Mouse (Mus musculus): ENCODE data around the gene Gnpat.

Gnpat gene

DNA sequence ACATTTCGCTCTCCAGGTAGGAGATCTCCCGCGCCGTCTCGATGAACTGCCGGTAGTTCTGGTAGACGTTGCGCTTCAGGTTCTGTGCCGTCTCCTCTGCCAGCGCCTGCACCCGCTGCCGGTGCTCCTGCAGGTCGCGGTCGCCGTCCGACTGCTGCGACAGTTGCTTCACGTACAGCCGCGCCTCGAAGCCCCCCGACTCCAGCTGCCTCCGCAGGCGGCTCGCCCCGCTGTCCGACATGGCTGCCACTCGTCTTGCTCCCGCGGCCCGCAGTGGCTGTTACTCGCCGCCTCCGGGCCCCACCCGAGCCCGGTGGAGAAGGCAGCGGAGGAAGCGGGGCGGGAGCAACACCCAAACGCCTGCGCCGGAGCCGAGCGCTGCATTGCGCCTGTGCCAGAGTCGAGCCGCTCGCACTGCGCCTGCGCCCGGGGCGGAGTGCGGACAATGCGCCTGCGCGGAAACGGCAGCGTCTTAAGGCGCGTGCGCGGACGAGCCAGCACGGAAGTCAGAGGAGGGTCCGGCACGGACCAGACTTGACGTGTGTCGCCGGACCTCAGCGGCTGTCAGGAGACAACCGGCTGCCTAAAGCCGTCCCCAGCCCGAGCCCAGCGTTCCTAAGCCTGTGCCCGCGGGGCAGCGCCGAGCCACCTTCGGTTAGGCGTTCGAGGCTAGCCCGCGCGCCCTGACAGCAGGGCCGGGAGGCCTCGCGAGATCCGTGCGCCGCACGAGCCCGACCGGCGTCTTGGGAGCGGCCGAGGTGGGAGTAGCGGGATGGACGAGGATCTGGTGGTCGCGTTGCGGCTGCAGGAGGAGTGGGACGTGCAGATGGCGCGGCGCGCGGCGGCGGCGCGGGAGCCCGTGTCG lies 34.8 kb downstream of the Gnpat start, which contains the start of the genes Exoc8 and Sprtn:
Gene Exoc8 (minus strand): TSS at position 320 of the 865 bp plus-strand sequence.
Gene Sprtn (plus strand): TSS at position 501 of the 865 bp plus-strand sequence.
- intact Hi-C loops (cut with DNase I), result loop anchor here (5.0 kb wide), 2 partner anchors 35 to 135 kb away; partner anchors contain the start of genes 2810004N23Rik and Gnpat

DNA sequence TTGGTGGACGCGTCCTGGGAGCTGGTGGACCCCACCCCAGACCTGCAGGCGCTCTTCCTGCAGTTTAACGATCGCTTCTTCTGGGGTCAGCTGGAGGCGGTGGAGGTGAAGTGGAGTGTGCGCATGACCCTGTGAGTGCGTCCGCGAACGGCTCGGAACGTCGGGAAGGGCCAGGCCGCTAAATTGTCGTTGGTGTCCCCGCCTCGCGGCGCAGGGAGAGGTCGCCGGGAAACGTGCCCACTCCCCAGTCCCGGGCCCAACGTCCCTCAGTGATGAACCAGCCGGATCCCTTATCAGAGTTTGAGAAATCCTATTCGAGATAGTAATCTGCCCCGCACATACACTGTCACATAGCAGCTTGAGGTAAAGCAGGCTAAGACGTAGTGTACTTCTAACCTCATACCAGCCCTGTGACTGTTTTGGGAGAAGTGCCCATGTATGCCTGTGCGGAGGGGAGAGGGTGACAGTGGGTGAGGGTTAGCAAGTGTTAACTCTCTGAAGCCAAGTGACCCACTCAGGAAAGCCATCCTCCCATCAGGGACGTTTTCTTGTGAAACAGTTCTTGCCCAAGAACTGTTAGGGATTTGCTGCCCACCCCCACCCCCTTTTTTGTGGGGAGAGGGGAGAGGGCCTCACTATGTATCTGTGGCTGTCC lies 35.5 kb downstream of the Gnpat start:
- intact Hi-C loops (cut with DNase I), result loop anchor here (5.0 kb wide), 2 partner anchors 36 to 134 kb away; partner anchors contain the start of genes 2810004N23Rik and Gnpat

DNA sequence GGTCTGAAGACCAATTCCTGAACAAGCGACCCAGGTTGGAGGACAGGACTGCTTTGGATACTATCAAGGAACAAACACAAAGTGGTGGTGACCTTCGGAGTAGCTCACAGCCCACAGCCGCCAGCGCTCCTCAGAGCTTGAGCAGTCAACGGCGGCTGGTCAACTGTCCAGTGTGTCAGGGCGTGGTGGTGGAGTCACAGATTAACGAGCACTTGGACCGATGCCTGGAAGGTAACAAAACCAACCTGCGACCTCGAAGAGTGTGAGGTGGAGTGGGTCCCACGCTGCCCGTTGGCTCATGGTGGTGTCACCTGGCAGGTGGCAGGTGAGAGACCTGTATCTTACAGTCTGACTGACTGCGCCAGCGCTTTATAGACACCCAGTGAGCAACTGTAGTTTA lies 40.4 kb downstream of the Gnpat start:
- intact Hi-C loops (cut with DNase I), result no loop called here

DNA sequence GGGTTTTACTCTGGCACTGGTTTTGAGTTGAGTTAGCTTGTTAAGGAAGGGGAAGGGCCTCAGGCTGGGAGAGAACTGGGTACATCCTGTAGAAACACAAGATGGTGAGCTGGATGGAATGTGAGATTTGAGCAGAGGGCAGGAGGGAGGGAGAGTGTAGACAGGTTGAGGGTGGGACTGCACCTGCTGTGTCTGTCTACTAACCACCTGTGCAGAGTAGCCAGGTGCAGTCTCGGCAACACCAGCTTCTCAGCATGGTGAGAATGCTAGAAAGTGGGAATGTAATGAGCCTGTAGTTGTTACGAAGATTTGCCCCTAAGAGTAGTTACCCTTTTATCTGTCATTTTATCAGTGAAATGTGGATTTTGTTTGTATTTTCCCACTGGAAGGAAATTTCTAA lies 42.6 kb downstream of the Gnpat start:
- intact Hi-C loops (cut with DNase I), result loop anchor here (5.0 kb wide), 1 partner anchor 42 kb away; the partner anchor contains the start of gene Egln1

DNA sequence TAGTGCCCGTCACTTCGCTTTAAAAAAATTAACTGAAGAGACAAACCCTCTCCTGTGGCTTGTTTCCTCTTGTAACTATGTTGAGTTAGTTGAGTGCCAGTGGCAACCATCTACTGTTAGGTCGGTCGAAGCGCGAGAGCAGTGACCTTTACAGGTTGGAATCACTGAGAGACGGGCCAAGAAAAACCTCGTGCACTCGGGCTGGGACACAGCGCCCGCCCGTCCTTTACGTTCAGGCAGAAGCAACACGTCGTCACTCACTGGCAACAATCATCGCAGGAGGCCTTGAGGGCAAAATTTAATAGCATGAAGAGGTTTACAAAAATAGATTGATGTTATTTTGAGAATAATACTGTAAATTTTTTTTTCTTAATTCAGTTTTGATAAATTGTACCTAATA lies 47.1 kb downstream of the Gnpat start:
- intact Hi-C loops (cut with DNase I), result loop anchor here (5.0 kb wide), 1 partner anchor 37 kb away; the partner anchor contains the start of gene Egln1

DNA sequence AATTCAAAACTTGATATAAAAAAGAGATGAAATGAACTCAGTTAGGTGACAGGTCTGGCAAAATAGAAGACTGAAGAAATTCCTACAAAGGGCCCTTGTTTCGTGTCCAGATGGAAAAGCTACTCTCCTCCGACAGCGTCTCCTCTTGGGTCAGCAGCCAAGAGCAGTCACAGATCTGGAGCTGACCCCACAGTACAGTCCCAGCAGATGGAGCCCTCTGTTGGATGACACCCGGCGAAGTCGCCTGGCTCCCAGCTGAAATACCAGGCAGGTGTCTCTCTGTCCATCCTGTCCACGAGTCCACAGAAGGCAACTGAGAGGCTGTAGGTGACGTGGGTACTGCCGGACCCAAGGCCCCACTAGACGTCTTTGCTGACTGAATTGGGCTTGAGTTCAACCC lies 47.5 kb downstream of the Gnpat start:
- intact Hi-C loops (cut with DNase I), result no loop called here

DNA sequence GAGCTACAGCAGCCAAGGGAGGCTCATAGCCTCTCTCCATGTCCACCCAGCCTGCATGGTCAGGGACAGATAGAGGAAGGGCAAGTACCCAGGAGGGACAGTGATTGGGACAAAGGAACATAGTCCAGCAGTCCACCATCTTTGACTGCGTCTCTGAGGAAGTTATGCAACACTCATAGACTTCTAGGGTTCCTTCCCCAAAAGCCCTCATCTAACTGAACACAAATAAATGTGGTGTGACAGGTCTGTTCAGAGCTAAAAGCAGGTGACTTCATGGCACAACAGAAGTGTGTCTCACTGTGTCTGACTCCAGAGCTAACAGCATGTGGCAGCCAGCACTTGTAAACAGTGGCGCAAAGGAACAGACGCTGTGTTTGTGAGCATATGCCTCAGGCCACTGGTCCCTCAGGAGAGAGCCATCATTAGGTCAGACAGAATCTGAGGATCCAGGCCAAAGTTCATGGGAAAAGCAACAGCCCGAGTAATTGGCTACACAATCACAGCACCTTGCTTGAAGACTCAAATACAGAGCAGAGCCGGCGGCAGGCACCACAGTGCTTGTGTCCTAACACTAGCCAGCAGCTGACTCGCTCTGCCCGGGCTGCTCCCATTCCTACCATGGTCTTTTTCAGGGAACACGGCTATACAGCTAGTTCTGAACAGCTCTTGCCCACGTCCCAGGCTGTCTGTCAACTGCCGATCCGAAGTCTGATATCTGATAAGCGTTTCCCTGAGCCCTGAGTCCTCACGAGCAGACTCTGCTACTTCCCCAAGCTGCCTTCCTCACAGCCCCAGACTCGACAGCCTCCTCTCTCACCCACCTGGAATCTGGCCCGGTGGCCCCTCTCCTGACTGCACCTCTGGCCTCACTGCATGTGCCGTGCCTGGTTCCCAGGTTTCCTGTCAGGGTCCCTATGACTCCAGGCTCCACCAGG lies 49.4 kb downstream of the Gnpat start:
- intact Hi-C loops (cut with DNase I), result no loop called here

DNA sequence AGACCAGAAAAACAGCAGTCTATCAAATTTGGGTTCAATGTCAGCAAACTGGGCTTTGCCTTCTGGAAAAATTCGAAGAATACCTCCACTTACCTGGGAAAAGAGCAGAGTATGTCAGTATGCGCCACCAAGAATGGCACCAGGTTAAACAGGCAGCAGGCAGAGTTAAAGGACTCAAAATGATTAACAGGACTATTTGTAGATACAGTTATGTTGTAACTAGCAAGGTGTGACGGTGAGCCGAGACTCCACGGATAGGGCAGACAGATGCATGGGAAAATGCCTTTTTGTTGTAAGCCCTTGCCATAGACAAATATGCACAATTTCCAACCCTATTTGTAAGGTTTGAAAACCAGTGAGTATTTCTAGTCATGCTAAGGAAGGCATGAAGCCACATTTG lies 51.2 kb downstream of the Gnpat start:
- intact Hi-C loops (cut with DNase I), result no loop called here

DNA sequence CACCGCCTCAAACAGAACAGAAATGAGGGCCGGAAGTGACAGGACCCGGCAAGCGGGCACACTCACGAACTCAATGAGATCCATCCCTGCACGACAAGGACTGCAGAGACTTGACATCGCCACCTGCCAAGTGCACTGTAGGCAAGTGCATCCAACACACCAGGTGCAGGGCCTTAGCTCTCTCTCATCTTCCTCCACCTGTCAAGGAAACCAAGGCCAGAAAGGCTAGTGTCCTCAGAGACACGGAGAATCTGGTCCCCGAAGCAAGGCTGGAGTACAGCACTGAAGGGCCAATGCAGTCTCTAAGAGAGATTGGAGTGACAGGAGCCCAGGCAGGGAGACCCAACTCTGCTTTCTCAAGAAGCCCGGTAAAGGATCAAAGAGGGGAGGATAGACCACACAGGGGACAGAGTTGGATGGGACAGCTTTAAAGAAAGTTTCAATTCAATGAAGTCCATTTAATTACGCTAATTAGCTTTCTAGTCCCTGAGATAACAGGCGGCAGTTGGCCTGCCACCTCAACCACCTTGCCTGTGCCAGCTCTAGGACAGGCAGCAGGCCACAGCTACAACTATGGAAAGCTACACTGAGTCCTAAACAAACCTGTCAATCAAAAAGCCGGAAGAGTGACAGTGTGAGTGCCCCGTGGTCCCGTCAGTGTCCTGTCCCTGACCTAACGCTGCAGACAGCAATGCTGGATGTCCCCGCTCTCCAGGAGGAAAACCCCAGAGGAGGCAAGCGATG lies 55.1 kb downstream of the Gnpat start:
- intact Hi-C loops (cut with DNase I), result no loop called here

DNA sequence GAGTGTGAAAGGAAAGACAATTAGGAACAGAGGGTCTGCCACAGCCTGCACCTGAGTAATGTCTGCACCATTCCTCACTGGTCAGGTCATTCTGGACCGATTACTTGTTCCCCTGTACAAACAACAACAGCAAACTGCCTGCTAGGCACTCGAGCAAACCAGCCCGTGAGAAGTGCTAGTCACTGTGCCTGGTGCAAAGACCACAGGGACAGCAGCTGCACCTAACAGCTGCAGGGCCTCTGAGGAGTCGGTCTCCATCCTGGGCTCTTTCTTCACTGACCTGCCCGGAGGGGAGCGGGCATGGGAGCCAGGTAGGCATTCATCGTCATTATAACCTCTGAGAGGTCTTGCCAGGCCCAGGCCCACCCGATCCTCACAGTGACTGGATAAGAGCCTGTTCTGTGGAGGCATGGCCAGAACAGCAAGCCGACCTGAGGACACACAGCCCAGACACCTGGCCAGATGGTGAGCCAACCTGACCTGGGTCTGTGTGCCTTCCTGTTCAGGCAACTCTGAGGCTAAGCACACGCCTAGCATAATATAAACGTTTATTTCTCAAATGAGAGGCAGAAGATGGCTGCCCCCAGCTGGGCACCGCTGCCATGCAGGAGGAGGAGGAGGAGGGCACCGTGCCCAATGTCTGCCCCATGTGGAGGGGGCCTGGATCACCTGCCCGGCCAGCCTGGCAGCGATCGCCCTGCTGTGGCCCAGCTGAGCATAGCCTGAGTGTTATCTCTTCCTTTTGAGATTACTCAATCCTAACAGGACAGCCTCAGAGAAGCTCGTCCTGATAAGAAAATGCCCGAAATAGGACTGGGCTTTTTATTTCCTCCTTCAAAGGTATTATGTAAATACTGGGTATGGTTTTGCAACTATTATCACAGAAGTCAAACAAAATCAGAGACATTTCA lies 58.8 kb downstream of the Gnpat start:
- intact Hi-C loops (cut with DNase I), result no loop called here

DNA sequence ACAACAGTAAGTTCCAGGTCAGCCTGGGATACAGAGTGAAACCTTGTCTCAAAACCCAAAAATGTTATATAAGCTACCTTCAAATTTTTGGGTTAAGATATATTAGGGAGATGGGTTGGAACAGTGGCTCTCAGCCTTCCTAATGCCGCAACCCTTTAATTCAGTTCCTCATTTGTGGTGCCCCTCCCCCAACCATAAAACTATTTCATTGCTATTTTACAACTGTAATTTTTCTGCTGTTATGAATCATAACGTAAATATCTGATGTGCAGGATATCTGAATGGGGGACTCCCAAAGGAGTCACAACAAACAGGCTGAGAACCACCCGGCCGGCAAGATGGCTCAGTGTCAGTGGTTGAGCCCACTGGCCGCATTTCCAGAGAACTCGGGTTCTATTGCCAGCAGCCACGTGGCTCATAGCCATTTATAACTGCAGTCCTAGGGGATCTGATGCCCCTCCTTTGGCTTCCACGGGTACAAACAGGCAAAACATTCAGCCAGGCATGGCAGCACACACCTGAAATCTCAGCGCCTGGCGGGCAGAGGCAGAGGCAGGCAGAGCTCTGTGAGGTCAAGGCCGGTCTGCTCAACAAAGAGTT lies 59.8 kb downstream of the Gnpat start:
- intact Hi-C loops (cut with DNase I), result no loop called here

DNA sequence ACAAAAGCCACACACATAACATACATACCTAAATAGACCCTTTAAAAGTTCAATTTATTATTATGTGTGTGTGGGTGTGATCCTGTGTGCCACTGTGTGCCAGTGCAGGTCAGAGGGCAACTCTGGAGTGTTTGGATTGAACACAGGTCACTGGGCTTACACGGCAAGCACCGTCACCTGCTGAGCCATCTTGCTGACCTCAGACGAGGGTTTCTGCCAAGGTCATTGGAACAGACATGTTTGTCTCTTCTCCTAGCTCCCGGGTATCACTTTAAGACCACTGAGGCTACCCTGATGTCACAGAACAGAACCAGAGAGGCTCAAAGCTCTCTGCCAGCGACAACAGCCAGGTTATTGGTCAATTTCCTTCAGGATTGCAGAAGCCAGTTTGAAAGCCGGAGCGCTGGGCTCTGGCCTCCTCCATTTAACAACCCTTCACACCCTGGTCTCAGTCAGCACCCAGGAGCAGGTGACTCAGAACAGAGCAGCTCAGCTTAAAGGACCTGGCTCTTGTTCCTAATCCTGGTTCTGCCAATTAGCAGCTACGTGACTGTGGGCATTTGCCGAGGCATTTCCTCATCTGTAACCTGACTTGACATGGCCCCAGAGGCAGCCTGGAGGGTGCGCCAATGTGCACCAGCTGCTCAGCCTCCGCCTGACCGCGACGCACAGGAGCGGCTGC lies 61.3 kb downstream of the Gnpat start:
- intact Hi-C loops (cut with DNase I), result no loop called here

DNA sequence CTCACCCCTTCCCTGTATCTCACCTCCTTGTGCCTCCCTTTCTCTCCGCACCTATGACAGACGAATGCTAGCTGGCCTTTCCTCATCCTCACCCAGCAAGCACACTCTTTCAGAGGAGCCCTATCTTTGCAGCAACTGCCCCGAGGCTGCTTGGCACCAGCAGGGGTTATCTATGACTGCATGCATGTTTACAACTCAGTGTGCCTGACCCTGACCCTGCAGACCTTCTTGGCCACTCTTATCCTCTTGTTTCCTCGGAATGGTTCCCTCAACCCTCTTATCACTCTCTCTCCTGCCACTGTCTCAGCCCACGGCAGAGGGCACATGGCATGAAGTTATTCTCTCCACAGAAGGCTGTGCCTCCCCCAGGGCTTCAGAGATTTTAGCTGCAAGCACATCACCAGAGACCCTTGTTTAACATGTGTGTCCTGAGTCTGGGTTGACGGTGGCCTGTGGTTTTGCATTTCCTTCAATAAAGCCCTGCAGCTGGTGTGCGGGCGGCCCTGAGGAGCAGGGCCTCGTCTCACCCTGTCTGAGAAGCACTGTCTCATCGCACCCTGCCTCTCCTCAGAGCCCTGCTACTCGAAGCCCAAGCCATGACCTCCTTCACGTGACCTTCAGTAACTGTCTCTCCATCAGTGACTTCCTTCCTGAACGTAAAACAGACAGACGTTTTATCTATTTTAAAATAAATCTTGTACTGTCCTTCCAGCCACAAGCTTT lies 62.9 kb downstream of the Gnpat start:
- intact Hi-C loops (cut with DNase I), result no loop called here

DNA sequence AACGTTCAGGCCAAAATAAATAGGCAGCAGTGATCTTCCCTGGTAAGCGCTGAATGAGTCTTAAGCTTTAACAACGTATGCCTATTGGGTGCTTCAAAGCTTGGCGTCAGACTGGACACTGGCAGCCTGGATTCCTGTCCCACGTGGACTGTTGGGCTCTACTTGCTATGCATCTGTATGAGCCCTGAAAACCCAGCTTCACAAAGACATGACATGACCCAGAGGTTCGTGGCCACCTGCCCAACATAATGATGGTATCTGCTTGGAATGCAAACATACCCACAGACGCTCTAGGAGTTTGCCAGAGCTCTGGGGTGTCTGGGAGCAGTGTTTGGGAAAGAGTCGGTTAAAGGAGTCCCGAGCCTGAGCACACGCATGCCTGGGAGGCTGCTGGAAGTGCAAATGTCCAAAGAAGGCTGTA lies 63.5 kb downstream of the Gnpat start:
- intact Hi-C loops (cut with DNase I), result no loop called here

DNA sequence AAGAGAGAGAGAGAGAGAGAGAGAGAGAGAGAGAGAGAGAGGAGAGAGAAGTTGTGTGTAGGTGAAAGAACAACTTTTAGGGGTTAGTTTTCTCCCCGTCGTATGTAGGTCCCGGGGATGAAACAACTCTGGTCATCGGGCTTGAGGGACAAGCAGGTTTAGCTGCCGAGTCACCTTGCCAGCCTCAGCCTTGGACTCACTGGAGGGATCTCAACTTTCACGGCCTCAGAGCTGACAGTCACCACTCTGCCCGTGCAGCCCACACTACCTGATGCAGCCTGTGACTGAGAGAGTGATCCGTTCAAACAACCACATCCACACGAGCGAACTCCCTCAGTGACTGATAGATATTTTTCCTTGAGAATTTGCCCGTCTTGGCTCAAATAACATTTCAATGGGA lies 66.2 kb downstream of the Gnpat start:
- intact Hi-C loops (cut with DNase I), result no loop called here

DNA sequence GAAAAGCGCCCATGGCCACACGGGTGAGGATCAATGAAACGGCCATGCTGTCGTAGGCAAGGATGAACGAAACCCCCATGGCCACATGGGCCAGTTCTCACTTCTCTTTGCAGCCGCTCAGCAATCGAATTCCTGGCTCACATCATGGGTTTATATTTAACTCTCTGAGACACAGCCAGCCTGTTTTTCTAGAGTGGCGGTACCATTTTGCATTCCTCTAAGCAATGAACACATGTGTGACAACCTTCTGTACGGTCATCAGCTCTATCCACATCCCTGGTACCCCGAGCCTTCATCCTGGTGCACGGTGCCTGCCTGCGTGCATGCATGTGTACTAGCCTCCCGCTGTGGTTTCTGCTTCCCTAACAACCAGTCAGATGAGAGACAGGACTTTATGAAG lies 67.3 kb downstream of the Gnpat start:
- intact Hi-C loops (cut with DNase I), result no loop called here

DNA sequence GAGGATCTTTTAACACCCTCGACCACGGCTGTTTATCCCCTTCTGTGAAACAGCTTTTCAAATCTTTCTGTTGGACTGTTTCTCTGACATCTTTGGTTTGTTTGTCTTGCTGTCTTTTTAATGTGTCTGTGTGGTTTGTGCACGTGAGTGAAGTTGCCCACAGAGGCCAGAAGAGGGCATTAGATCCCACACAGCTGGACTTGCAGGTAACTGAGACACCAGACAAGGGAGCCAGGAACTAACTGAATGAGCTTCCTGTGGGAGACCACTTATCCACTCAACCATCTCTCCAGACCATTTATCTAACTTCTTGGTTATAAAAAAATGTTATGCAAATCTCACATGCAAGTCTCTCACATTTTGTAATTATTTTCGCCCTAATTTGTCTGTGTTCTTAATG lies 67.8 kb downstream of the Gnpat start:
- intact Hi-C loops (cut with DNase I), result no loop called here

DNA sequence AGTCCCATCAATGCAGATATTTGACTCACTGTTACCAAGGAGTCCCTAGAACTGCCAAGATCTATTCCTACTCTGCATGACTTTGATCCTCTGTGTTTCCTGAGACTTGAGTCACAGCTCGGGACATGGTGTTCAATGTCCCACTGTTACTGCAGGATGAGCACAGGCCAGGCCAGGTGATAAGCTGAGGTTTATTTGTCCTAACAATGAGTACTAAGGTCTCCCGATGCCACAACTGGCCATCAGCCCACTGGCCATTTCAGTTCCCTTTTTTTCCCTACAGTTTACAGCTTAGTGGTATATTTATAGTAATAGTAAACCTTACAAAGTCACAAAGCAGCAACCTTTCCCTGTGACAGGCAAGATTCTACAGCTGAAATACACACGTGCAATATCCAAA lies 69.6 kb downstream of the Gnpat start:
- intact Hi-C loops (cut with DNase I), result no loop called here
